Mouse (Mus musculus): Measurements from ENCODE around the gene H2al2a. TPM values are rescaled to one million over a fixed set of nuclear protein-coding genes. Genes with fewer than 3 reads are reported as not detected.
"Not testable (repeated sequence)": the region's sequence is repeated elsewhere in the genome, so short reads cannot be mapped to it uniquely, and the experiment has no call there.

H2al2a gene
- polyA plus RNA-seq, 1 experiment from 2014 or later = not detected

GRCm38 (mm10) chr2:17972843-17973242 lies 23.9 kb downstream of the H2al2a start:
- no peak overlapping the region for H3K4me2 ChIP-seq
- peaks cover 18% of the 10 kb centered on the region for H3K4me1 ChIP-seq
- WGBS = 90% methylated on average over 2 of the region's 2 CpGs
- no peak overlapping the region for H3K4me3 ChIP-seq
- no peak for ATAC-seq (ENCODE audit: borderline replicate concordance, extremely low read depth, low FRiP score, low TSS enrichment)
- no peaks in the 10 kb centered on the region for H3K9me3 ChIP-seq
- no peaks in the 10 kb centered on the region for H3K27me3 ChIP-seq
- no peak overlapping the region for H3K27ac ChIP-seq
- H3K36me3 ChIP-seq = no peaks in the 10 kb centered on the region
- H3K9ac ChIP-seq = no peak overlapping the region

- no peak overlapping the region for H3K27ac ChIP-seq
- H3K9me3 ChIP-seq = no peaks in the 10 kb centered on the region
- no peak for ATAC-seq (ENCODE audit: borderline replicate concordance, extremely low read depth, low FRiP score, low TSS enrichment)
- no peaks in the 10 kb centered on the region for H3K27me3 ChIP-seq
- H3K9ac ChIP-seq = no peak overlapping the region
- WGBS = 70% methylated on average over 6 of the region's 6 CpGs
- H3K4me3 ChIP-seq = no peak overlapping the region
- no peak overlapping the region for H3K4me2 ChIP-seq
- H3K4me1 ChIP-seq = peaks cover 18% of the 10 kb centered on the region
- H3K36me3 ChIP-seq = no peaks in the 10 kb centered on the region
Measured at GRCm38 (mm10) chr2:17971407-17971806, 25.4 kb downstream of the H2al2a start.

- no peaks in the 10 kb centered on the region for H3K36me3 ChIP-seq
- WGBS = 65% methylated on average over 1 of the region's 1 CpGs
- no peaks in the 10 kb centered on the region for H3K9me3 ChIP-seq
- H3K9ac ChIP-seq = no peak overlapping the region
- no peak overlapping the region for H3K4me2 ChIP-seq
- H3K4me1 ChIP-seq = peaks cover 15% of the 10 kb centered on the region
- no peaks in the 10 kb centered on the region for H3K27me3 ChIP-seq
- no peak overlapping the region for H3K27ac ChIP-seq
- no peak for ATAC-seq (ENCODE audit: borderline replicate concordance, extremely low read depth, low FRiP score, low TSS enrichment)
- H3K4me3 ChIP-seq = no peak overlapping the region
Measured at GRCm38 (mm10) chr2:17970662-17971061, 26.1 kb downstream of the H2al2a start.

GRCm38 (mm10) chr2:17970187-17970586 lies 26.6 kb downstream of the H2al2a start:
- Histone ChIP-seq H3K4me1 (peaks cover 12% of the 10 kb centered on the region), H3K27me3 (no peaks in the 10 kb centered on the region), H3K9ac (no peak overlapping the region), H3K4me2 (no peak overlapping the region), H3K27ac (no peak overlapping the region), H3K4me3 (no peak overlapping the region), H3K9me3 (no peaks in the 10 kb centered on the region), H3K36me3 (no peaks in the 10 kb centered on the region)
- no peak for ATAC-seq (ENCODE audit: borderline replicate concordance, extremely low read depth, low FRiP score, low TSS enrichment)

GRCm38 (mm10) chr2:17968571-17968970 lies 28.2 kb downstream of the H2al2a start:
- Histone ChIP-seq H3K9ac (no peak overlapping the region), H3K4me3 (no peak overlapping the region), H3K27ac (no peak overlapping the region), H3K36me3 (no peaks in the 10 kb centered on the region), H3K4me2 (no peak overlapping the region), H3K9me3 (no peaks in the 10 kb centered on the region), H3K27me3 (no peaks in the 10 kb centered on the region), H3K4me1 (peaks cover 4% of the 10 kb centered on the region; the same call in 1 of the 2 replicates)
- ATAC-seq (ENCODE audit: borderline replicate concordance, extremely low read depth, low FRiP score, low TSS enrichment) = no peak
- 75% methylated on average over 2 of the region's 2 CpGs for WGBS

GRCm38 (mm10) chr2:17968037-17968436 lies 28.7 kb downstream of the H2al2a start:
- H3K36me3 ChIP-seq; H3K4me1 ChIP-seq; H3K9ac ChIP-seq; ATAC-seq (ENCODE audit: borderline replicate concordance, extremely low read depth, low FRiP score, low TSS enrichment); H3K27ac ChIP-seq; H3K27me3 ChIP-seq; H3K4me3 ChIP-seq; H3K9me3 ChIP-seq; H3K4me2 ChIP-seq: not testable (repeated sequence)
- 72% methylated on average over 3 of the region's 3 CpGs for WGBS

- no peak overlapping the region for H3K27ac ChIP-seq
- H3K9ac ChIP-seq = no peak overlapping the region
- H3K9me3 ChIP-seq = no peaks in the 10 kb centered on the region
- no peak overlapping the region for H3K4me3 ChIP-seq
- no peaks in the 10 kb centered on the region for H3K27me3 ChIP-seq
- H3K4me1 ChIP-seq = no peaks in the 10 kb centered on the region
- H3K36me3 ChIP-seq = no peaks in the 10 kb centered on the region
- no peak for ATAC-seq (ENCODE audit: borderline replicate concordance, extremely low read depth, low FRiP score, low TSS enrichment)
- WGBS = 86% methylated on average over 1 of the region's 1 CpGs
- H3K4me2 ChIP-seq = no peak overlapping the region
Measured at GRCm38 (mm10) chr2:17959501-17959900, 37.3 kb downstream of the H2al2a start.

GRCm38 (mm10) chr2:17946875-17947274 lies 49.9 kb downstream of the H2al2a start:
- H3K27me3 ChIP-seq = no peaks in the 10 kb centered on the region
- no peak for ATAC-seq (ENCODE audit: borderline replicate concordance, extremely low read depth, low FRiP score, low TSS enrichment)
- H3K9ac ChIP-seq = no peak overlapping the region
- no peak overlapping the region for H3K27ac ChIP-seq
- H3K4me3 ChIP-seq = no peak overlapping the region
- no peaks in the 10 kb centered on the region for H3K9me3 ChIP-seq
- H3K4me1 ChIP-seq = no peaks in the 10 kb centered on the region
- no peak overlapping the region for H3K4me2 ChIP-seq
- no peaks in the 10 kb centered on the region for H3K36me3 ChIP-seq
- WGBS = 67% methylated on average over 3 of the region's 3 CpGs

Other genes with a start within 250 kb of the H2al2a start
- 12.5 and 13.6 TPM in 2 replicates for gene A930004D18Rik, start 40.8 kb upstream of the H2al2a start, polyA plus RNA-seq (2015; fragmentation: Nextera tagmentation; extraction: Ambion mirVana)
- gene Skida1, start 52.1 kb upstream of the H2al2a start, polyA plus RNA-seq (2015; fragmentation: Nextera tagmentation; extraction: Ambion mirVana) = 7.2 and 8.4 TPM in 2 replicates
- gene Mllt10, start 58.3 kb upstream of the H2al2a start, polyA plus RNA-seq (2015; fragmentation: Nextera tagmentation; extraction: Ambion mirVana) = 58.9 and 59.4 TPM in 2 replicates

Data from lung, embryonic 15.5 days (tissue).